Mouse (Mus musculus) testis, postnatal 10 days (tissue): ENCODE measurements at regions not wholly inside any gene's neighbourhood (a gene's known extent, or its start where the extent isn't known, plus 50 kb on each side); places are given as distances from the start of the nearest gene placed in this dataset.

Experiments used
- DNase-seq: peaks from one replicate; pipeline ENCODE4 v3.0.0; 2021; ENCODE audit warnings: low spot score

GRCm38 (mm10) chr10:98703642-98704293, 210.4 kb upstream of the Atp2b1 start:
- no peak for DNase-seq

- DNase-seq = no peak
Measured at GRCm38 (mm10) chr10:98704559-98704958, 209.6 kb upstream of the Atp2b1 start.

- DNase-seq = no peak
Measured at GRCm38 (mm10) chr10:98717856-98718255, 196.3 kb upstream of the Atp2b1 start.

GRCm38 (mm10) chr10:98718706-98719105, 195.5 kb upstream of the Atp2b1 start:
- DNase-seq = no peak

- DNase-seq = no peak
Measured at GRCm38 (mm10) chr10:98720256-98721005, 193.8 kb upstream of the Atp2b1 start.

GRCm38 (mm10) chr10:98725110-98725509, 189.1 kb upstream of the Atp2b1 start:
- DNase-seq = no peak

GRCm38 (mm10) chr10:98727130-98727529, 187.1 kb upstream of the Atp2b1 start:
- DNase-seq = no peak

- no peak for DNase-seq
Measured at GRCm38 (mm10) chr10:98728396-98729030, 185.7 kb upstream of the Atp2b1 start.

- no peak for DNase-seq
Measured at GRCm38 (mm10) chr10:98733950-98734585, 180.1 kb upstream of the Atp2b1 start.

- DNase-seq = no peak
Measured at GRCm38 (mm10) chr10:98740507-98741147, 173.6 kb upstream of the Atp2b1 start.

GRCm38 (mm10) chr10:98741398-98741797, 172.8 kb upstream of the Atp2b1 start:
- DNase-seq = peak; percentile 42

GRCm38 (mm10) chr10:98742822-98743605, 171.2 kb upstream of the Atp2b1 start:
- peak; percentile 63 for DNase-seq

- DNase-seq = no peak
Measured at GRCm38 (mm10) chr10:98744246-98744645, 170.0 kb upstream of the Atp2b1 start.

- no peak for DNase-seq
Measured at GRCm38 (mm10) chr10:98744662-98745061, 169.5 kb upstream of the Atp2b1 start.

- no peak for DNase-seq
Measured at GRCm38 (mm10) chr10:98745409-98745808, 168.8 kb upstream of the Atp2b1 start.

GRCm38 (mm10) chr10:98745861-98746260, 168.3 kb upstream of the Atp2b1 start:
- no peak for DNase-seq

GRCm38 (mm10) chr10:98748856-98749583, 165.2 kb upstream of the Atp2b1 start:
- no peak for DNase-seq

- DNase-seq = no peak
Measured at GRCm38 (mm10) chr10:98749584-98749947, 164.6 kb upstream of the Atp2b1 start.

- no peak for DNase-seq
Measured at GRCm38 (mm10) chr10:98751376-98752058, 162.7 kb upstream of the Atp2b1 start.

- no peak for DNase-seq
Measured at GRCm38 (mm10) chr10:98761080-98761479, 153.1 kb upstream of the Atp2b1 start.
